Mouse (Mus musculus) spleen, adult 18-20 months (tissue): ENCODE data around the gene Ankrd2.
"Not testable (repeated sequence)": the region's sequence is repeated elsewhere in the genome, so short reads cannot be mapped to it uniquely, and the experiment has no call there.

Source experiments
- DNase-seq, 2 experiments: peaks; one replicate each; pipeline ENCODE4 v3.0.0; 2022; ENCODE audit warnings: mixed read lengths in 2 of 2

Gene Ankrd2

GRCm38 (mm10) chr19:42056719-42057409 is 21.1 kb downstream of the Ankrd2 start:
- DNase-seq: no peak

DNA sequence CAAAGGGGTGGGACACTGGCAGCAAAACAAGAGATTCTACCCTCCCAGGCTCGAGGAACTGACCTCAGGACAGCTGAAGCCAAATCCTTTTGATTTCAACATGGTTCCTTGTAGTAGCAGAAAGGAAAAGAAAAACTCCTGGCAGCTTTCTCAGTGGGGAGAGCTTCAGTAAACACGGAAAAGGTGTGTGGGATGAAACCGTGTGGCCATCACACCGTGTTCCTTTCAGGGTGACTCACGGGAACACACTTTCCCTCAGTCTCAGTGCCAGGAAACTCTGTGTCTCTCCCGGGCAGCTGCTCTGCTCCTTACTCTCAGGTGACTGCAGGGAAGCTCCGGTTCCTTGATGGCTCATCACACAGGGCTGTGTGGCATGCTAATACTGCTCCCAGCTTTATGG is 22.6 kb downstream of the Ankrd2 start:
- no peak for DNase-seq

DNA sequence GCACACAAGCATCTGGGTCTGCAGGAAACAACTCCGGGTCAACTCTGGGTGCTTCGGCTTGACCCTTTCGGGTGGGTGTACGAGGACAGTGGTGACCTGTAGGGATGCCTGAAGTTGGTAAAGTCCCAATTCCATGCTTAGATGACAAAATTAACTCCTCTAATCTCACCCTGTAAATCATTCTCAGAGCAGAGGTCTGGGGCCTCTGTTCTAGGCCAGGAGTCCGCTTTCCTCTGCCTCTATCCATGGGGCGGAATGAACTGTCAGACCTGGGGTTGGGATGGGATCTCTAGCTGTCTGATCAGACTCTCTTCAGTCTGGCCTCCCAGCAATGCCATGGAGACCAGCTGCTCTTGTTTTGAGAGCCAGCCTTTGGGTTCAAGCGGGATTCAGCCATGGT is 25.6 kb downstream of the Ankrd2 start:
- no peak for DNase-seq

DNA sequence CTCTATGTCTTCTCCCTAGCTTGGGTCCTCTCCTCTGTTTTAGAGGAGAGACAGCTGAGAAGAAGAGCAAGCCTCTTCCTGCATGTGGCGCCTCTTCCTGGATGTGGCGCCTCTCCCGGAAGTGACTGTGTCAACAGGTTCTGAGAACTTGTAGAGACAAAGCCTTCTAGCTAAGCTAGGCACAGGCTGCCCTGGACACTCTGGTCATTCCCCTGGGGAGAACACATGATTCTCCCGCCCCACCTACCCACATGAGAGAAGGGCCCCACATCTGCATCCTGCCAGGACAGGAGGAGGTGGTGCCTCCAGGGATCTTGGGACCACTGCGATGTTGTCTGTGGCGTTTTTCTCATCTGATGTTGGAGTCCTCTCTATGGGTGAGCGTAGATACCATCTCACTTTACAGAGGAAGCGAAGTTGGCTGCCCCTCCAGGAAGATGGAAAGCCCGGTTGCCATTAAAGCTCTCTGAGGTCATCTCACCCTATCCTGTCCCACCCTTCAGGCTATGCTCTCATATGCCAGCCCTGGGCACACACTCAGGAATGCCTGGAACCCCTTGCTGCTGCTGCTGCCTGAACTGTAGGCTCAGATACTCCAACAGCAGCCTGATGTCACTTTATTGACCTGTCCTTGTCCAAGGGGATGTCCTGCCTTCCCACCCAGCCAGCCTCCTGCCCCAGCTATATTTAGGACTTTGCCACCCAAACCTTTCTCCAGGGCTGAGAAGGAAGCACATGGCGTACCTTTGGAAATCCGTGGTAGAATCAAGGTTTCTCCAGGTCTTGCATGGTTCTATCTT is 32.8 kb downstream of the Ankrd2 start:
- no peak for DNase-seq

GRCm38 (mm10) chr19:42069241-42069525 is 33.4 kb downstream of the Ankrd2 start:
- DNase-seq: no peak

DNA sequence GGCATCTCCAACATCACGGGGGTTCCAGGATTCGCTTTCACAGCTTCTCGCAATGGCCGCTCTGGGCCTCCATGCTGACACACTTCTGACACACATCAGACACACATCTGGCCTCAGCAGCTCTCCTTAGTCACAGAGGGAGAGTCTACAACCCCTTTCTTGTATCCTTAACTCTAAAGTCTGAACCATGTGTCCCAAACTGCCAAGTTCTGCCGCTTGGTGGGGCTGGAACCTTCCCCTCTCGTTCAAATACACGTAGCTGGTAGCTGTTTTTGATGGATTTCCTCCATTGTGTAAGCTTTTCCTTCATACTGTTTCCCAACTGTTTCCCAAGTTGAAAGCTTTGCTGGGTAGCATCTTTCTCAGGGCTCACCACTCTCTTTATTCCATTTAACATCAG is 35.4 kb downstream of the Ankrd2 start:
- no peak for DNase-seq

DNA sequence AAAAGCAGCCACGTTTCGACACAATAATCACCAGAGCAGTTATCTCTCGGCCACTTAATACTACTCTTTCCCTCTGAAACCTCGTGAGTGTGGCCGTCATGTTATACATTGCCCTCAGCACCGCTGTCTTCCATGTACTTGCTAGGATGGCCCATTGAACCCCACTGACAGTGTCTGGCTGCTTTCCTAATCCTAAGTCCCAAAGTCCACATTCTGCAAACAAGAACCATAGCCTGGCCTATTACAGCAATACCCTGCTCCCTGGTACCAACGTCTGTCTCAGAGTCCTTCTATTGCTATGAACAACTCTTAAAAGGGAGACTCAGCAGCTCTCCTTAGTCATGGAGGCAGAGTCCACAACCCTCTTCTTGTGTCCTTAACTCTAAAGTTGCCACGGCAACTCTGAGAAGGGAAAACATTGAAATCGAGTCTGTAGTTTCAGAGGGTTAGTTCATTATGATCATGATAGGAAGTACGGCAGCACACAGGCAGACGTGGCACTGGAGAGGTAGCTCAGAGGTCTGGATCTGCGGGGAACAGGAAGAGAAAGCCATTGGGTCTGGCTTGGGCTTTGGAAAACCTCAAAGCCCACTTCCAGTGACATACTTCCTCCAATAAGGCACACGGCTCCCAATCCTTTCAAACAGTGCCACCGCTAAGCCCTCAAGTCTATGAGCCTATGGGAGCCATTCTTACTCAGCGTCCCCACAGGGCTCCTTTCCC is 36.2 kb downstream of the Ankrd2 start:
- DNase-seq: no peak

DNA sequence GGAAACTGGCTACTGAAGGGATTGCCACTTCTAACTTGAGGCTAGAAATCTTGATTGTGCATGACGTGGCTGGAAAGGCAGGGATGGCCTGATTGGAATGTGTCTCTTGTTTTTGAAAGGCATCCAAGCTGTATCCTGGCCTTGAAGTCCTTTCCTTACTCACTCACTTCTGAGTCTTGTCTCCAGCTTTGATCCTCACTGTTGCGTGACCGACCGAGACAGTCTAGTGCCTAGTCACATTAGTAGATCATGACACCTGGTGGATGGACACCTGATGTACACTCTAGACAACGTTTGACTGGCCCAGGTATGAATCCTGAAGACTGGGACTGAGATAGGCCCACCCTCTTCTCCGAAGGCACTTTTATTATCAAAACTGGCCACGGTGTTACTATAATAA is 37.0 kb downstream of the Ankrd2 start:
- no peak for DNase-seq

- no peak for DNase-seq
Observed at GRCm38 (mm10) chr19:42075051-42075450, 39.3 kb downstream of the Ankrd2 start.

GRCm38 (mm10) chr19:42075992-42076391 is 40.2 kb downstream of the Ankrd2 start:
- DNase-seq: no peak

DNA sequence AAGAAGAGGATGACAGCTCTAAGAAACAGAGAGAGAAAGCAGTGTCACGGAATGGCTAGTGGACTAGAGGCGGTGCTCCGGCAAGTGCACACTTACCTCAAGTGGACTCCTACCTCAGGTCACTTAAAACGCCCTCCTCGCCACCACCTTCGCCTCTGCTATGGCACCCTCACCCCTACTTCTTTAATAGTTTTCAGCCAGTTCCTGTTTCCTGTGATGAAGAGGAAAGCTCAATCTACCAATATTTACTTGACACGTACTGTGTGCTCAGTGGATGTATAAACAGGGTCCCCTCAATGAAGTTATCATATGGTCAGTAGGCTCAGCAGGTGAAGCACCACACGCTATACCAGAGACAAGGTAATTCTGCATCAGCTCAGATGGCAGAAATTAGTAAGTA is 42.8 kb downstream of the Ankrd2 start:
- DNase-seq: no peak

DNA sequence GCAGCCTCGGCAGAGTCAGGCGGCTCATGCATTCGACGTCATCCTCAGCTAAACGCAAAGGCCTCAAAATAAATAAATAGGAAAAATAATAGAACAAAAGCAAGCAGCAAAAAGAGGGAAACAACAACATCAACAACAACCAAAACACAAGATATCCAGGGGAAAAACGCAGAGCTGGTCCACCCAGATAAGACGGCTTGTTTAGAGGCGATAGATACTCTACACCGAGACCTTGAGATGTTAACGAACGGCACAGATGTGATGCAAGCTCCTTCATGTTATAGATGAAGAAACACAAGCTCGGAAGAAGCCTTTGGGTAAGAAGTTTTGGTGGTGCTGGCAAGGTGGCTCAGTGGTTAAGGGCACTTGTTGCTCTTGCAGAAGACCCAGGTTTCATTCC is 43.2 kb downstream of the Ankrd2 start:
- DNase-seq: no peak

DNA sequence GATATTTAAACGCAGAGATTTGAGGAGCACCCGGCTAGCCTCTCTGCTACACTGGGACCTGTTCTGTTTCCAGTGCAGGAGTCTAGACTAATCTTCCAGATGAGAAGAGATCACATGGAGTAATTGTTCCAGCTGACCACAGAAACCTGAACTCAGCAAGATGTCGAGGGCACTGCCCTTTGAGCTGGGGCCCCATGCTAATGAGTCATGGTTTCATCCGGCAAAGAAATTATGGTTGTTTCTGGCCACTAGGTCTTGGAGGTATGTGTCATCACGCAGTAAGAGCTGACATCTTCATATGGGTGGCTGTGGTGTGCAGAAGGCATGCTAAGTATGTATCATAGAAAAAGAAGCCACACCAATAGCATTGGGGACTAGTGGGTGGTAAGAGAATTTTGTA is 44.1 kb downstream of the Ankrd2 start:
- DNase-seq: no peak

DNA sequence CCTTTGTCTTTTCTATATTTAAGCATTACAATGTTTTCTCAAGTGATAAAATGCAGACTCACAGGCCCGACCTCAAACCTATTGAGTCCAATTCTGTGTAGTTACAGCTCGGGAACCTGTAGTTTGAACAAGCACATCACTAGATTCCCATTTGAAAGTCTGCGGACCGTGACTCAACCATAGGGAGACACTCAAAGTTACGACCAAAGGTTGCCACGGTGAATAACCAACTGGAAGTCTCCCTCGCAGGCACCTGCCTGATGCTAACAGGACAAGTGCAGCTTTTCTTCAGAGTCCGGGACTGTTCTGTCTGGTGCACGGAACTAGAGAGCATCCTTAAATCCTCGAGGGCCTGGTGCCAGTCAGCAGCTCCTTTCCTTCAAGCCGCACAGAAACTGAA is 44.7 kb downstream of the Ankrd2 start:
- no peak for DNase-seq

DNA sequence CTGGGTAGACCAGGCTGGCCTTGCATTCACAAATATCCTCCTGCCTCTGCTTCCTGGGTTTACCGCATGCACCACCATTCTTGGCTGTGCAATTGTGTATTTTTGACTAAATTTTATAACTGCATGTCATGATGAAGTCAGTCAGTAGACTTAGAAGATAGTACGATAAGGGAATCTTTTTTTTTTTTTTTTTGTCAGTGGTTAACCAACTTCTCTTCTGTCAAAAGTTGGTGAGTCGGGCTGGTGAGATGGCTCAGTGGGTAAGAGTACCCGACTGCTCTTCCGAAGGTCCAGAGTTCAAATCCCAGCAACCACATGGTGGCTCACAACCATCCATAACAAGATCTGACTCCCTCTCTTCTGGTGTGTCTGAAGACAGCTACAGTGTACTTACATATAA is 45.8 kb downstream of the Ankrd2 start:
- not testable (repeated sequence) for DNase-seq

- no peak for DNase-seq
Observed at GRCm38 (mm10) chr19:42085690-42086089, 49.9 kb downstream of the Ankrd2 start.

DNA sequence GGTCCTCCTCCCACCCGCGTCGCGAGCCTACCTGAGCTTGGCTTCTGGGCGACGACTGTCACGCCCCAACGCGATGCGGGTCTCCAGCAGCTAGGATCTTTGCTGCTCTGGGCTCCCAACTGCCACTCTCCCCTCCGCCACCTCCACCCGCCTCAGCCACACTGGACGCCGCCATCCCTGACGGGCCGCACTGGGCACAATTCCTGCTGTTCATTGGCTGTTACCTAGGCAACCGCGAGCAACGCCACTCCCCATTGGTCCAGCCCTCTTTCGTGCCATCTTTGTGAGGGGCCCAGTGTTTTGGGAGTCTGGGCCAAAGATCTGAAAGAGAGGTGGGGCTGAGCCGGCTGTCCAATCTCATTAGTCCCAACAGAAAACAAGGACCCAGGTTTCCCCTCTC is 50.4 kb downstream of the Ankrd2 start, which contains the start of gene Morn4:
Gene Morn4, minus strand, starts transcription at position 192 of the 400 bp plus-strand sequence.
- DNase-seq: peak; percentile 20 to 33

- peak; percentile 53 to 54 for DNase-seq
Observed at GRCm38 (mm10) chr19:42089103-42089747, 53.4 kb downstream of the Ankrd2 start.

DNA sequence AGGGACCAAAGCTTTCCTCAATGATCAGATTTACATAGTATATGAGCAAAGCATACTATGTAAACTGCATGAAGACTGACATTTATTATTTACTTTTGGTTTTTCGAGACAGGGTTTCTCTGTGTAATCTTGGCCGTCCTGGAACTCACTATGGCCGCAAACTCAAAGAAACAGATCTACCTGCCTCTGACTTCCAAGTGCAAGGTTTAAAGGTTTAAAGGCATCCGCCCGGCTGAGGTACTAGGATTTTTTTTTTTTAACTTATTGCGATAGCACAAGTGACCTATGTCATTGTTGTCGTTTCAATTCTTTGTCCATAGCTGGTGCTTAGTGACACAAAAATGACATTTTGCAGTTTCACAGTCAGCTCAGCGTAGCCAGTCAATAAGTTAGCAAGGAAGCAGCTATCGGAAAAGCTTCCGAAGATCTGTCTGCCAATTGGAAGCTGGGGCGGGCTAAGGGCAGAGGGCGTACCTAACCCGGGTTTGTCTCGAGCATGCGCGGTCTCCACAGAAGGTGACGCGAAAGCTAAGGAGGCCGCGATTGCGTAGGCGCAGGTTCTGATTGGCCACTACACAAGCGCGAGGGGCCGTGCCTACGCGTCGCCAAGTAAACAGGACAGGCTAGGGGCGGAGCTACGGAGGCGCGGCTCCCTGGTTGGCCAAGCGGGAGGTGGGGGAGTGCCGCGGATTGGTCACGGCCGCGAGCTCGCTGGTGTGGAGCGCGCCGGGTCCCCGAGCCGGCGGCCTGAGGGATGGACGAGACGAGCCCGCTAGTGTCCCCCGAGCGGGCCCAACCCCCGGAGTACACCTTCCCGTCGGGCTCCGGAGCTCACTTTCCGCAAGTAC is 54.2 kb downstream of the Ankrd2 start, which contains the start of gene Pi4k2a:
Gene Pi4k2a, plus strand, starts transcription at position 723 of the 848 bp plus-strand sequence.
- peak; percentile 93 to 98 for DNase-seq

GRCm38 (mm10) chr19:42090637-42091141 is 54.9 kb downstream of the Ankrd2 start:
- no peak for DNase-seq
